ENCODE assay signal across 9 mouse cellular contexts in the genomic region with DNA sequence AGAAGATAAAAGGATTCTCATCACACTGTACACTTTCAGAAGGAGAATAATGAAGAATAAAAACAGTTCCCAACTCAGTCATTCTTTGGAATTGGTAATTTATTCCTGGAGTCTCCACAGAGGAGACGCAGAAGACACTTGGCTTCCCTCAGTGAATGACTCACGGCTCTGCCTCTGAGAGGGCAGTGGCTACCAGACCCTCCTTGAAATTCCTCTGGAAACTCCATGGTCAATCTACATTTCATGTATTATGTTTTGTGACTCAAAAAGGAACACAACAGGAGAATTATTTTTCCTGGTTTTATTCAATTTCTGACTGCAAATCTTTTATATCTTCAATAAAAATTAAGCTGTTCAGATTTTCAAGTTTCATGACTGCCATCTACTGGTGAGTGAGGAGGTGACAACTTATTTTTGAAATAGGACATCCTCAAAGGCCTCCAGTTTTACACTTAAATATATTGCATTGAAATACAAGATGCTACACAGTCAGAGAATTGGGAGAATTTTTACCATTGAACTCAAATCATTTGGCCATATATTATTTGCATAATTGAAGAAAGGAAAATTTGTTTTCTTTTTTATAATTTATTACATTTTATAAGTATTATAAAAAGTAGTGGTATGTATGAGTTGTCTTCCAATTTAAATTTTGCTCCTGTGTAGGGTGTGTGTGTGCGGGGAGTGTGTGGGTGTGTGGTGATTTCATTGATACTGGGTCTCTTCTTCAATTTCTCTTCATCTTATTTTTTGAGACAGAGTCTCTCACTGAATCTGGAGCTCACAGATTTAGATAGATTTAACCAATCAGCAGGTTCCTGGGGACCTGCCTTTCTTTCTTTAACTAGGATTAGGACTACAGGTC.
DNase-seq lines count a peak whose midpoint lies in the region; ATAC-seq and TF ChIP-seq lines count a peak whose summit lies in the region.
"Had no signal": no experiment of that assay in that cellular context is flagged by ENCODE, and none has a peak within 500 bp of the region (broad histone marks: within the 10 kb centered on the region; RNA-seq: fewer than 3 reads in every experiment).

No protein-coding gene starts in this region.

- TF ChIP-seq CTCF in heart, adult 2 months (IDR thresholded peaks at IDR 0.05): peak; percentile 85

- no peak for TF ChIP-seq EP300 in heart, adult 2 months (IDR thresholded peaks at IDR 0.05; ENCODE audit: insufficient read depth, low read depth, low read length)

- no peaks in the 10 kb centered on the region for H3K27me3 ChIP-seq in heart, adult 2 months (ENCODE audit: control insufficient read depth, insufficient read depth, low read length)
- no peaks in the 10 kb centered on the region for H3K27me3 ChIP-seq in hindbrain, embryonic 12.5 days
- no peaks in the 10 kb centered on the region for H3K27me3 ChIP-seq in splenic B cell, adult 2 months (ENCODE audit: control insufficient read depth, insufficient read depth, low read length, poor library complexity, severe bottlenecking)

- no peak for TF ChIP-seq POLR2A in heart, adult 2 months (IDR thresholded peaks at IDR 0.05; ENCODE audit: insufficient read depth, low read depth, low read length)

- H3K4me3 ChIP-seq in heart, adult 2 months: no peak overlapping the region
- no peak overlapping the region for H3K4me3 ChIP-seq in hindbrain, embryonic 12.5 days
- H3K4me3 ChIP-seq: myocyte had no signal

- DNase-seq in heart, adult 2 months: no peak
- no peak for DNase-seq in heart, postnatal 25 days (ENCODE audit: low spot score)
- peak; percentile 39 to 41 for DNase-seq in right cerebral cortex, postnatal 10 days (ENCODE audit: low spot score in 2 of 2)
- DNase-seq in right cerebral cortex, postnatal 14 days: no peak
- peak; percentile 29 for DNase-seq in splenic B cell, adult 2 months (ENCODE audit: low read depth, low spot score)
- no peak for DNase-seq in kidney, postnatal 4 days
- DNase-seq in frontal cortex, postnatal 10 days (ENCODE audit: low spot score in 2 of 2): no peak

- H3K36me3 ChIP-seq in heart, adult 2 months (ENCODE audit: control insufficient read depth, insufficient read depth, low read length): no peaks in the 10 kb centered on the region
- H3K36me3 ChIP-seq in hindbrain, embryonic 12.5 days: no peaks in the 10 kb centered on the region
- H3K36me3 ChIP-seq in splenic B cell, adult 2 months (ENCODE audit: control insufficient read depth, insufficient read depth, low read length, poor library complexity, severe bottlenecking): no peaks in the 10 kb centered on the region

- no peak overlapping the region for H3K9ac ChIP-seq in heart, adult 2 months (ENCODE audit: low read depth, low read length)
- H3K9ac ChIP-seq in hindbrain, embryonic 12.5 days: no peak overlapping the region

- intact Hi-C loops in heart, adult 2 months (cut with DNase I): loop anchor here (5.0 kb wide), 1 partner anchor 746 kb away; no protein-coding TSS in a partner anchor
- intact Hi-C loops in heart, postnatal 25 days (cut with DNase I): loop anchor here (5.0 kb wide), 1 partner anchor 746 kb away; no protein-coding TSS in a partner anchor

- H3K27ac ChIP-seq in heart, adult 2 months: no peak overlapping the region
- no peak overlapping the region for H3K27ac ChIP-seq in hindbrain, embryonic 12.5 days

- H3K79me2 ChIP-seq in heart, adult 2 months (replicated peaks; ENCODE audit: control insufficient read depth, insufficient read depth, low read length): no peaks in the 10 kb centered on the region

- ATAC-seq in hindbrain, embryonic 12.5 days (ENCODE audit: low FRiP score): peak; percentile 69; the same call in 1 of the 2 replicates

- H3K4me2 ChIP-seq in hindbrain, embryonic 12.5 days (replicated peaks): no peak overlapping the region

- H3K9me3 ChIP-seq in hindbrain, embryonic 12.5 days (replicated peaks): no peaks in the 10 kb centered on the region

- no peaks in the 10 kb centered on the region for H3K4me1 ChIP-seq in heart, adult 2 months (ENCODE audit: control insufficient read depth, insufficient read depth, low read length)
- peaks cover 4% of the 10 kb centered on the region for H3K4me1 ChIP-seq in hindbrain, embryonic 12.5 days

- WGBS in heart, adult 2 months: 61% methylated on average over 3 of the region's 3 CpGs
- 54% methylated on average over 3 of the region's 3 CpGs for WGBS in hindbrain, embryonic 12.5 days

Comparison
In these comparisons a context has a peak if more than half of its experiments do, and no peak if none do; other contexts are left out.
1. DNase-seq: peak in right cerebral cortex, postnatal 10 days (2 of 2) and splenic B cell, adult 2 months (single experiment); none in heart, adult 2 months (0 of 2), heart, postnatal 25 days (single experiment), right cerebral cortex, postnatal 14 days (single experiment), kidney, postnatal 4 days (0 of 2) and frontal cortex, postnatal 10 days (0 of 2).